Mouse (Mus musculus): ENCODE results near the gene Tes3-ps. TPM values are rescaled to one million over a fixed set of nuclear protein-coding genes. Genes with fewer than 3 reads are reported as not detected.
A peak's percentile ranks its signal among the peaks of the same experiment; 100 is the strongest.

Gene Tes3-ps
- total RNA-seq (2021): 1 to 10 TPM; 1.4 to 1.5 TPM
- long read RNA-seq, experiment 1: 0 reads
- long read RNA-seq, experiment 2: 0 reads

DNA sequence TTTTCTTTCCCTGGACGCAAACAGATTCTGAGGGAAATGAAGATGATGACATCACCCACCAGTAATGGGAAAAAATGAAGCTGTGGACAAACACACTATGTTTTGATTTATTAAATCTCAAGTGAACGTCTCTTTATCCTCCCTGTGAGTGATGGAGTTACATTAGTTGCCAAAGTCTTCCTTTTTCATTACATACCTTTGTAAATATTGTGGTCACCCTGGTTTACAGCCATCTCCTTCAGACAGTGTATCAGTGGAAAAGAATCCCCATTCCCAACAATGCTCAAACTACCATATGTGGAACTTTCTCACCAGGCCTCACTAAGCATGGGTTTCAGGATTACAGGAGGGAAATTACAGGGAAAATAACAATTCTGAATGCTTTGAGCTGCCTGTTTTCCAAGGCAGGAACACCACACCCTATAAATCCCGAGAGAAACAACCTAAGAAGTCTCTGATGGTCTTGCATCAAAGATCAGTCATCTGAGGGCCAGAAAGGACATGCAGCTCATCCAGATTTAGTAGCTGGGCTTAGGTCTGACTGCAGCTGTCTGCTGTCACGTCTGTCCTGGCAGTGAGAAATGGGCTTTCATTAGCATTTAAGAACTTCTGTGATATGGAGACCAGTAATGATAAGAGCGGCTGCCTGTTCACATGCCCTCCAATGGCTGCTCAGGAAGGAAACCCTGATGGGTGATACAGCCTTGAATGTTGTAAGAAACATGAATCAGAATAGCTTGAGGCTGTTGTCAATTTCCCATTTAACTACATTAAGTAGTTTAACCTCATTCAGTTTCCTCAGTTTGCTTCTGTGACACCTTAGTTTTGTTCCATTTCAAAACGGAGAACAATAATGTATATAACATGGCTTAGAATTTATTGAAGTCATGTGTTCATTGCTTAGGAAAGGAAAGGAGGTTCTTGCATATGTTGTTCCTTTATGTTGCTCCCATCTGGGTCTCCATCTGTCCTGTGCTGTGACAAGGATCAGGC, at the start of gene Tes3-ps:
Gene Tes3-ps, plus strand, starts transcription at position 943 of the 993 bp plus-strand sequence.
- no peak for DNase-seq

DNA sequence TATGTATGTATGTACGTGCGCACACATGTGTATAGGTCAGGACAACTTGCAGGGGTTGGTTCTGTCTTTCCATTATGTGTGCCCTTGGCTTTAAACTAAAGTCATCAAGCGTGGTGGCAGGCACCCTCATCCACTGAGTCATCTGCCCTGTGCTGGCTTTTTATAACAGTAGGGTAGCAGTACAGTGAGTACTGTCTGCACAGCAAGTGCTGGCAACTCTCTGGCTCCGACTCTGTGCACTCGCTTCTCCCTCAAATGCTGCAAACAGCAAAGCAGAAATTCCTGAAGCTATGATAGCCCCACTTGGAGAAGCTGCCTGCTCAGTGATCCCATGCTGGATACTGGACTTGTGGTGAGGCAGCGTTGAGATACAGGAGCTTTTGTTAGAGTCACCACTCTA, 48.7 kb upstream of the Tes3-ps start:
- DNase-seq: no peak

DNA sequence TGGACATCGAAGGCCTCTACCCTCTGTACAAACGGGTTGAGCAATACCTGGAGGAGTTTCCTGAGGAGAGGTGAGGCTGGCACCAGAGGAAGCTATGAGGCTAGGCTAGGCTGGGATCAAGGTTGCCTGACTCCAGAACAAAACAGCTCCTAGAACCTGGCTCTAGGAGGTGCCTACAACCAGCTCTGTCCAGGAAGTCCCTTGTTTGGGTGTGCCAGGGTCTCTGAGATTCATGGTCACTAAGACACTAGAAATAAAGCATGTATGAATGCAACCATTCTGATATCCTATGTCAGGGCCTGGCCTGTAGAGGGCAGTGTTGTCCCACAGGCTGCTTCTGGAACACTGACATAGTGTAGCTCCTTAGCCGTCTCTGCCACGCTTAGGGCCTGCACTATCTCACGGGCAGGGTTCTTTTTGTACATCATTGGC, 43.8 kb upstream of the Tes3-ps start:
- DNase-seq: peak; percentile 89

DNA sequence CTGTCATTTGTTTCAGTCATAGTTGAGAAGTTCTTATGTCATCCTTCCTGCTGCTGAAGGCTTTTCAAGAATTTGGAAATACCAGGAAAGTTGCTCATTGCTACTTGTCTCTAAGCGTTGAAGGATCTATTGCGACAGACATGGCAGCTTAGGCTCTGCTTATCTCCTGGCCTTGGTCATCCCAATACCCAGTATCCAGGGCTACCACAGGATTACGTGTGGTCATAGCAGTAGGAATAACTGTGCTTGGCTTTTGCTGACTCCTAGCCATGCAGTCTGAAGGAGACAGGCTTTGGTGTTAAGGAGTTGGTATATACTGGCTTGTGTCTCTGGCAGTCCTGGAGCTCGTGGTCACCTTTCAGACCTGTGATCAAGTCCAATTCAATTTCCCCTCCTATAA, 32.8 kb upstream of the Tes3-ps start:
- DNase-seq: no peak

DNA sequence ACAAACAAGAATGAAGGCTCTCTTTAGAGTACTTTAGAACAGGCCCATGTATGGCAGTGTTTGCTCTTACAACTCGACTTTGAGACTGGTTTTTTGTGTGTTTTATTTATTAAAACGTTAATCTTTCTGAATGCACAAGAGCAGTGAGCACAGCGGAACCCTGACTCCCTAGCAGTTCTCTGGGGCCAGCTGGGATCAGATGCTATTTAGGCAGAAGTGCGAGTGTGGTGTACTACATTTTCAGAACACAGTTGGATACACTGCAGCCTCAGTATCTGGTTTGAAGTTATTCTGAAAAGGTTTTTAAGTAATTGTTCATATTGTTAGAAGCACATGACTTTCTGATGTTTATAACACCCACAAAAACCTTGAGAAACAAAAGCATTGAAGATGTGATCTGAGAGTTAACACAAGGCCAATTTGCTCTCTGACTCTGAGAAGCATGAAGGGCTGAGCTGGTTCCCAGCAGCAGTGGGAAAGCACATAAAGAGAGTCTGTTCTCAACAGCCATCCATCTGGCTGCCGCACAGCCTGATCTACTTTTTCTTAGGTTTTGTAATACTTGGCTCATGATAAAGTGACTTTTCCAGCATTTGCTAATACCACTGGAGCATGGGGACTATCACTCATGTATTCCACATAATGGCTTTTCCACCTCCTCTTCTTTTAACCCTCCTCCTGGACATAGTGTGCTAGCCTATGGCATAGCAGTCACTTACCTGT, 32.3 kb upstream of the Tes3-ps start:
- no peak for DNase-seq

DNA sequence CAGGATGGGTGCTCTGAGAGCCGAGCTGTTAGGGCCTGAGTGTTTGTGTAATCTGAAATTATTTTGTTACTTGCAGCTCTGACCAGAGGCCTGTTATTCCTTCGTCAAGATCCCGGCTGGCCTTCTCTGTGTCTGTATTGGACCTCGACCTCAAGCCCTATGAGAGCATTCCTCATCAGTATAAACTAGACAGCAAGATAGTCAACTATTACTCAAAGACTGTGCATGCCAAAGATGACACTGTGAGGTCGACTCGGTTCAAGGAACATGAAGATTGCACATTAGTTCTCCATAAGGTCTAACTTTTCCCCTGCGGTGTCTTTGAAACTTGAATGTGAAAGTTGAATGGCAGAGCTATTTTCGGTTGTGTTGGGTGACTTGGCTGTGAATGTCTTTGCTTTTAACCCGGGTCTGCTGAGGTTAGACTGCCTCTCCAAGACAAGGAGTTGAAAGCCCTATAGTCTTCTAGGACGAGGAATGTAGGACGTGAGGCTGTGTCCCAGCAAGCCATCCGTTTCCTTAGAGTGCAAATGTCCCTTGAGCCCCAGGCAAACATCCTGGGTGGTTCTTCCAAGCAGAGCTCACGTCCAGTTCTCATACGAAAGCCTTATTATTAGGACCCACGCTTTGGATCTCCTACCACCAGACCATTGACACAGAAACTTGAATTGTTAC, 31.5 kb upstream of the Tes3-ps start:
- DNase-seq: no peak

DNA sequence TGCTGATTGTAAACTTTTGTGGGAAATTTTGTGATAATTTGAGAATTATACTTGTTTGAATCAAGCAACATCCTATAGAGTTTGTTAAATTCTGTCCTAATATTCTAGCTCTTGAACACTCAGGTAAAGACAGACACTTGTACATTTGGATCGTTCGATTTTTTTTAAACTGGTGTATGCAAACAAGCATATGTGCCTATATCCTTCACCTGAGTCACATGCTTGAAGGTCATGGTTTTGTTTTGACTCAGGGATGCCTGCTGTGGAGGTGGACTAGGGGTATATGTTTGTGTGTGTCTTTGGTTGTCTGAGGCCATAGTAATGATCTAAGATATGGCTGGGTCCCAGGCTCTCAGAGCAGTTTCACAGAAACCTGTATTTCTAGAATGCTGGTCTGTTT, 30.2 kb upstream of the Tes3-ps start:
- no peak for DNase-seq

DNA sequence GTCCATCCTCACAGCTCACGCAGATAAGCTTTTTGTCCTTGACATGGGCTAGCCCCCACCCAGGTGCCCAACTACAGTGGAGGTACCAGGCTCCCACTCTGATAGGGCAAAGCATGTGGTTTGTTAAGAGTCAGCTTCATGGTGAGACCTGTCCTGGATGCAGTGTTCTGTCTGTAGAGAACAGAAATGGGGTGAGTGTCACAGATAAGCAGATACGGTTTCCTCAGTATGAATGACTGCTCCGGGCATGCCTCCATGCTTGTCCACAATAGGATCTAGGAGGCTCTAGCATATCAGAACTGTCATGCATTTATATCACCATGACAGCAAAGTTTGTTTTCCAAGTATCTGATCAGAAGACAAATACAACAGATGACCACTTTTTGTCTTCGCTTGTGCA, 27.2 kb upstream of the Tes3-ps start:
- DNase-seq: no peak

DNA sequence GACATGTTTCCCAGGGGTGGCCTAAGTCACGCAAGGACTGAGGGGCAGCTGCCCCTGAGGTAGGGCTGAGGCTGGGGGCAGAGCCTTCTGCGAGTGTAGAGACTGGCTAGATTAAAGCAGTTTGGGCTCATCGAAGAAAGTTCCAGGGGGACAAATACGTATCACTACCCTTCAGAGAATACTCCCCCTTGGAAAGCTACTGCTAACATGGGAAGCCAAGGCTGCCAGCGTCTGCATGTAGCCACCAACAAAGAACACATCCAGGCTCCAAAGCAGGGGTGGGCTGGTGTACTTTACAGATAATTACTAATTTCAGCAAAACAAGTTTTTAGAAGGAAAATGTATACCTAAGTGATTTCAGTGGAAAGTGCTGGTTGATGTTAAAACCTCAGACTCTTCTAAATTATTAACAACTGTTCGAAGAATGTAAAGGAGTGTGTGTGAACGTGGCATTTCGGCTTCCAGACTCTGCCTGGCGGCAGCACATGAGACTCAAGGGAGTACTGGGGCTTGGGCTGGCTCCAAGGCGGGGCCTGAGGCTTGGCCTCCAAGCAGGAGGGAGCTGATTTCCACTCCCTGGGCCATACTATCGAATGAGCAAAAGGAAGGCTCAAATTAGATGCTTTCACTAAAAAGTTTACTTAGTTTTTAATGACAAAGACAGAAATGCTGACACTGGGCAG, 26.6 kb upstream of the Tes3-ps start:
- peak; percentile 85 for DNase-seq

DNA sequence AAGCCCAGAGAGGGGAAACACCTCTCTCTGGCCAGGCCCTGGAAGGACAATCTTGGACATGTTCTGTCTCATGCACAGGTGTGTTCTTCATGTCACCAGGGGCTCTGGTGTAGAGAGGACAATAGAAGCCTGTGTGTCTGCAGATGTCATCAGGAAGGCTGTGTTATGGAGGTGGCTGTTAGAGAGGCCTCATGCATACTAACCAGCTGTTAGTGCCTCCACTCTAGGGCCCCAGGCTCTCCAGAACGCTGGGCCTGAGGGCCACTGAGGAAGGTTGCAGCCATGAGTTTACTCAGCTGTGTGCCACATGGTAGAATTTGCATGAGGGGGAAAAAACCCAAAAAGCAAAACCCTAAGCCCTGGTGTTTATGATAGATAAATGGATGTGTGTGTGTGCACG, 25.5 kb upstream of the Tes3-ps start:
- DNase-seq: no peak

DNA sequence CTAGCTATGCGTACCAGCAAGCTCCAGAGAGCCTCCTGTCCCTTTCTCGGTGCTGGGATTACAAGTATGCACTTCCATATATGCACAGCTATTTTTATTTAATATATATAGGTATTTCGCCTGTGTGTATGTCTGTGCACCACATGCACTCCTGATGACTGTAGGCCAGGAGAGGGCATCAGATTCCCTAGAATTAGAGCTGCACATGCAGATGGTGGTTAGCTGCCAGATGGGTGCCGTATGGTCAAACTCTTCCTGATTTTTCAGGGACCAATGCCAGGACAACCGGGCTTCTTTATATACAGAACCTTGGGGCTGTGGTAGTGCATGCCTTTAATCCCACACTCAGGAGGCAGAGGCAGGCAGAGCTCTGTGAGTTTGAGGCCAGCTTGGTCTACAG, 24.1 kb upstream of the Tes3-ps start:
- no peak for DNase-seq

DNA sequence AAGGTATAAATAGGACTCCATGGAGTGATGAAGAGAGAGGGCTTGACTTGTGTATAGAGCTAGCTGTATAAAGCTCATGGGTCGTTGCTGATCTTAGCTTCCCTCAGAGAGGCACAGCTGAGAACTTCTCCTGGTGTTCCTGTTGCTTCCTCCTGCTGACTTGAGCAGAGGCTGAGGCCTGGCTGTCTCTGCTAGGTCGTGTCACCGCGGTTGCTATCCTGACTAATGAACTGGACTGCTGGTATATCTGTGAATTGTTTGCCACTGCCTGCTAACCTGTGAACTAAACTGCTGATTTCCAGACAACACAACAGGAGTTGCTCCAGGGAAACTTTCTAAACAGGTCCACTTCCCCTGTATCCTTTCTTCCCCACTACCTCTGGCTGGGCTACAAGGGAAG, 22.8 kb upstream of the Tes3-ps start:
- no peak for DNase-seq

DNA sequence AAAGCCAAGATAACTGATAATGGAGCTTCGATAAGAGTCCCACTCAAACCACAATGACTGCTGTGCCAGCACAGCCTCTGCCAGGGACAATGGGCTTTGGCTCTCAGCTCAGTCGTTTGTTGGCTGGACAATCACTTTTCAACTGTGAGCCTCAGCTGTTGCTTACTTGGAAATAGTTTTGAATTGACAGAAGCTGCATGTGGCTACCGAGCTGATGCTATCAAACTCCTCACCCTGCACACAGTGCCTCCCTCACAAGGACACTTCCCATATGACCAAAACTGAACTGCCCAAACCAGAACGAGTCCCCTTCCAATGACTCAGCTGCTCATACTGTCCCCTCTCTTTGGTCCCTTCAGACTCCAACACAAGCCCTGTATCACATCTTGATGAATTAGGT, 22.3 kb upstream of the Tes3-ps start:
- DNase-seq: no peak

DNA sequence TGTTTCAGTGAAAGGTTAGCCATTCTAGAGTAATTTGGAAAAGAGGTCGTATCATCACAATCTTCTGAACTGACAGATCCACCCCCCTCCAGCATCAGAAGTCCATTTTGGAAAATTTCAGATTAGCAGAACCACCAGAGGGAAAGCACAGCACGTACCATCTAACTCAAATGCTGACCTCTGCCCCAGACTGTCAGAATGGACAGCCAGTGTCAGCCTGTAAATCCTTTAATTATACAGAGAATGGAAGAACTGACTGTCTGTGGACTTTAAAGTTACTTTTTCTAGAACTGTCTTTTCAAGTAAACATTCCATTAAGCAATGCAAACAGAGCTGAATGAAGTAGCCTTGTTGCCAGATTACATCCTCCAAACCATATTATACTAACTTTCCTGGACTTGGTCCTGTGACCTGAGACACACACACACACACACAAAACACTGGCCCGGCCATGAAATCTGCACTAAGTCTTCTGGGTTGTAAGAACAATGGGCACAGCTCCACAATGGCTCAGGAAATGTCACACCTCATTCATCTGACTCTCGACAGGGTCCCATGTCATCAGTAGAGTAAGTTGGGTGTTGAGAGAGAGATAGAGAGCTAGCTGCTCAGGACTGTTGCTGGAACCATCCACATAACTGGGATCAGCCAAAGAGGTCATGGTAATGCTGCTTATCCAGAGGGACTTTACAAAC, 21.0 kb upstream of the Tes3-ps start:
- no peak for DNase-seq

DNA sequence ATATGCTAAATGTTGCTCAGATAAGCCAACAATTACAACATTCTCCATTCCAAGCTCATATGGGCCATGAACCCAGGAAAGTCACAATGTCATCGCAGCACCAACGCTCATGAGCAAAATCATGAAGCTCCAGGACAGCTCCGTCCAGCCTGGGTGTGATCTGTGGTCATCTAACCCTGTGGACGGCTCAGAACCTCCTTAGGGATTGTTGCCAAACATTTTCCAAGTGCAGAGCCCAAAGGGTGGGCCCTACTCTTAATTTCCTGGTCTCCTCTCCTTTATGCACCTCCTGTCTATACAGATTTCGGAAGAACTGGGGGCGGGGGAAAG, 20.5 kb upstream of the Tes3-ps start:
- DNase-seq: no peak

DNA sequence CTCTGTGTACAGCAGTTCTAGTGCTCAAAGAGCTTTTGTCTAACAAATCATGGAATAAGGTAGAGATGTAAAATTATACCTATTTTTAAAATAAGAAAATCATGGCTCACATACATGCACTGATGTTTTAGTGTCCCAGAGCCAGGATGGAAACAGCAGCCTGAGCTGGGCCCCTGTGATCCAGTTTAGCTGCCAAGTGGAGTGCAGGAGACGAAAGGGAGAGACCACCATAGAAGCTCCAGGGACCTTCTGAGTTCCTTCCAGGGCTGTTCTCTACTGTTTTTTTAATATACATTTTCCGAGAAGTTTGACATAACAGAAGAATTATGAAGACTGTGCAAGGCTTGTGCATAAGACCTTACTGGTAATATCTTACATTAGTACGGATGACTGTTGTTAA, 15.2 kb upstream of the Tes3-ps start:
- no peak for DNase-seq

DNA sequence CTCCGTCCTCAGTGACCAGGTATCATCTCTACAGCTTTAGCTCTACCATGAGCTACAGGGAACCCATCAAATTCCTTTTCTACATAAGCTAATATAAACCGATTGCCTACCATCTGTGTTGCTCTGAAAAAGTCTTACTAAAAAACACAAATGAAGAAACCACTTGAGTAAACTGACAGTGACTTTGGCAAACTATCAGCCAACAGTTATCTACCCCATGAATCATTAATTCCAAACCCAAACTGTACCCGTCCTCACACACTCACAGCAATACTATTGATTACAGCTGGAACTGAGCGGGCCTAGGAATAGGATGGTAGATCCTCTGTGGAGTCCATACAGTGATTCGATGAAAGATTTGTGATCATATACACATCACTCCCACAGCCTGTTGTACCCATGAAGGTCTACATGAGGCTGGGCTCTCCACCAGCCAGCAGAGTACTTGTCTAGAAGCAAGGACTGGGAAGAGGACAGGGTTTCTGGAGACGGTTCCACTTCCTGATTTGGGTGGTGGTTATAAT, 14.2 kb upstream of the Tes3-ps start:
- DNase-seq: no peak

DNA sequence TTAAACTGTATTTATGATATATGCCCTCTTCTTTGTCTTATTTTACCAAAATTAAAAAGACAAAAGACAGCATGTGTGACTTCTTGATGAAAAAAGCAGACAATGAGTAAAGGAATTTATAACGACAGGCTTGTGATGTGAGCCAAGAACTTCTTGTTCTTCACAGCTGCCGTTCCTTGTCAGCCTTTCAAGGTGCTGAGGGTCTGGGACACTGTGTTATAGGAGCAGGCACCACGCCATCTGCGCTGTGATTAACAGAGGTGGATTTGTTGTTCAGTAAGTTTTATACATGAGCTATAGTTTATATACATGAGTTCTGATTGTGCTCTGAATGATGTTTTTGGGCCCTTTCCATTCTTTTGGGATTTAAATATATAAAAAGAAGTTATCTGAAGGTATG, 13.7 kb upstream of the Tes3-ps start:
- peak; percentile 36 for DNase-seq

DNA sequence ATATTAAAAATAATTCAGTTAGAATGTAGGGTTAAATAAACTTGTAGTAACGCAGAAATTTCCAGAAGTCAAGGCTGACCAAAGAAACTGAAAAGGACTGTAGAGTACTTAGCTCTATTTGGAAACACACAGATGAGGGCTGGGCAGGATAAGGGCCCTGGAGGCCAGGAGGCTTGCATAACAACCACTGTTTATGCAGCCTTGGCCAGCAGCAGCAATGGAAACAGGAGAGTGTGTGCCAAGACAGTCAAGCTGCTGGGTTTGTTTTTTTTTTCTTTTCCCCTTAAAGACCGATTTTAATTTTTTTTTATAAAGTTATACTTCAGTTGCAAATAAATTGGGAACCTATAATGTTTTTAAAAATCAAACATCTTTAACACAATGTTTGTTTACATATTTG, 13.1 kb upstream of the Tes3-ps start:
- DNase-seq: peak; percentile 68

DNA sequence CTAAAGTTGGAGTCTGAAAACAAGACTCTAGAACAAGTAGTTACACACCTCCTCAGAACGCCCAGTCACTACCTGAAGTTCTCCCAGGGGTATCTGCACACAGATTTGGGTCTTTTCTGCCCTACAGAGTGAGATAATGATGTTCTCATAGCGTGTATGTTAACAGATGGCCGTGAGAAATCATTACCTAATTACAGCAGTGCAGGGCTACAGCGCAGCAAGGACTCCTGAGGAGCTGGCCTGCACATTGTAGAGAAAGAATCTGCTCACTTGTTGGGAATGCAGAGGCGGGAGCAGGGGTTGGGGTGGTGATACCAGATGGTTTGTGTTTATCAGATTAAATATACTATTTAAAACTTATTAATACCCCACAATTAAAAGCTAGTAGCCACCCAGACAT, 12.6 kb upstream of the Tes3-ps start:
- DNase-seq: no peak

DNA sequence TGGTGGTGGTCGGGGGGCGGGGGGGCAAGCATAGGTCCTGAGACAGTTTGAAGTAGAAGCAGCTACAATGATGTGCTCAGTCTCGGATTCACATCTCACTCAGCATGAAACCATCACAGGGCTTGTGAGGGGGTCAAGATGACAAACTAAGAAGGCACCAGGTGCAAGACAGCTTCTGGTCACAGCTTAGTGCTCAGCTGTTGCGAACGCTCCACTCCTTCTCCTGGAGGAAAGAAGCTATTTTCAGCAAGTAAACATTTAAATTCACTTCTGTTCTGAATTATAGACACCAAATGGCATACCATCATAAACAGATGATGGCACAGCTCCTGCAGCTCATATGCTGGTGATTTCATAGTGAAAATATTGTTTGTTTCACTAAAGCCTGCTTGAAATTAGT, 7.7 kb upstream of the Tes3-ps start:
- no peak for DNase-seq

Data from gastrocnemius, postnatal 10 days (tissue).